Mouse (Mus musculus): ENCODE measurements around the gene Saxo1.
A peak's percentile ranks its signal among the peaks of the same experiment; 100 is the strongest.

Gene Saxo1

GRCm38 (mm10) chr4:86527162-86528136 is 30.7 kb downstream of the Saxo1 start:
- DNase-seq, result peak; percentile 7 to 10

GRCm38 (mm10) chr4:86524483-86524882 is 33.6 kb downstream of the Saxo1 start:
- DNase-seq, result no peak

- DNase-seq, result no peak
Observed at GRCm38 (mm10) chr4:86523771-86524170, 34.4 kb downstream of the Saxo1 start.

- no peak for DNase-seq
Observed at GRCm38 (mm10) chr4:86520695-86521094, 37.4 kb downstream of the Saxo1 start.

GRCm38 (mm10) chr4:86519953-86520352 is 38.2 kb downstream of the Saxo1 start:
- no peak for DNase-seq

- DNase-seq, result peak; percentile 40 to 58
Observed at GRCm38 (mm10) chr4:86504656-86505055, 53.5 kb downstream of the Saxo1 start.

- DNase-seq, result no peak
Observed at GRCm38 (mm10) chr4:86499561-86499960, 58.6 kb downstream of the Saxo1 start.

GRCm38 (mm10) chr4:86498754-86499153 is 59.4 kb downstream of the Saxo1 start:
- no peak for DNase-seq

GRCm38 (mm10) chr4:86489128-86489527 is 69.0 kb downstream of the Saxo1 start:
- DNase-seq, result no peak

- no peak for DNase-seq
Observed at GRCm38 (mm10) chr4:86486901-86487300, 71.2 kb downstream of the Saxo1 start.

GRCm38 (mm10) chr4:86486491-86486890 is 71.6 kb downstream of the Saxo1 start:
- no peak for DNase-seq

- no peak for DNase-seq
Observed at GRCm38 (mm10) chr4:86485052-86485451, 73.1 kb downstream of the Saxo1 start.

GRCm38 (mm10) chr4:86483686-86484085 is 74.4 kb downstream of the Saxo1 start:
- DNase-seq, result no peak

GRCm38 (mm10) chr4:86483013-86483615 is 75.0 kb downstream of the Saxo1 start:
- peak; percentile 27 to 41 for DNase-seq

- DNase-seq, result peak; percentile 46 to 47
Observed at GRCm38 (mm10) chr4:86480891-86481290, 77.2 kb downstream of the Saxo1 start.

GRCm38 (mm10) chr4:86464808-86465207 is 93.3 kb downstream of the Saxo1 start:
- no peak for DNase-seq

GRCm38 (mm10) chr4:86450468-86450867 is 107.7 kb downstream of the Saxo1 start:
- no peak for DNase-seq

GRCm38 (mm10) chr4:86436336-86436735 is 121.8 kb downstream of the Saxo1 start:
- DNase-seq, result no peak

GRCm38 (mm10) chr4:86435631-86436030 is 122.5 kb downstream of the Saxo1 start:
- no peak for DNase-seq

GRCm38 (mm10) chr4:86428091-86428745 is 129.9 kb downstream of the Saxo1 start:
- DNase-seq, result no peak

- DNase-seq, result no peak
Observed at GRCm38 (mm10) chr4:86427312-86427711, 130.8 kb downstream of the Saxo1 start.

GRCm38 (mm10) chr4:86426549-86426948 is 131.6 kb downstream of the Saxo1 start:
- no peak for DNase-seq

- peak; percentile 75 to 86 for DNase-seq
Observed at GRCm38 (mm10) chr4:86425581-86425980, 132.5 kb downstream of the Saxo1 start.
